Mouse (Mus musculus): ENCODE data around the gene Usp20.

DNA sequence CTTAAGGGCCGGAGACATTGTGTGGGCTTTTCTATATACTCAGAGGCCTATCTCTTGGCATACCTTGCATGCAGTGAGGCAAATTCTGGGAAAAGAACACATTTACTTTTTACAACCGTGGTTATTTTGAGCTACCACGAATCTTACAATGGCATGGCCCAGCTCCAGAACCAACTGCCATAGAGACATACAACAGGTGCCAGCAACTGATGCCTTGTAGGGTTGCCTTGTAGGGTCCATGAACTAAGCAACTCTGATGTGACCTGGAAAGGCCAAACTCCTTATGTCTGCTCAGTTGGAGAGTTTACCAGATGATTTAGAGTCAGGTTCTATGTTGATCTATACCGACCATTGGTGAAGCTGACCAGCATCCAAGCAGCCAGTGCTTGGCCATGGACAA, 12.8 kb downstream of the Usp20 start:
- no peak for TF ChIP-seq CTCF (IDR thresholded peaks at IDR 0.05; ENCODE audit: low read depth, low read length)
- TF ChIP-seq TAL1 (conservative IDR thresholded peaks at IDR 0.05; ENCODE audit: low read depth, low read length) = no peak
- TF ChIP-seq GATA1 (IDR thresholded peaks at IDR 0.05; ENCODE audit: borderline replicate concordance, low read length) = no peak
- TF ChIP-seq GATA2 (IDR thresholded peaks at IDR 0.05; ENCODE audit: borderline replicate concordance, low read depth, low read length) = no peak

Data from G1E (cell line).